Mouse (Mus musculus): ENCODE measurements around the gene Hoxb2.

DNA sequence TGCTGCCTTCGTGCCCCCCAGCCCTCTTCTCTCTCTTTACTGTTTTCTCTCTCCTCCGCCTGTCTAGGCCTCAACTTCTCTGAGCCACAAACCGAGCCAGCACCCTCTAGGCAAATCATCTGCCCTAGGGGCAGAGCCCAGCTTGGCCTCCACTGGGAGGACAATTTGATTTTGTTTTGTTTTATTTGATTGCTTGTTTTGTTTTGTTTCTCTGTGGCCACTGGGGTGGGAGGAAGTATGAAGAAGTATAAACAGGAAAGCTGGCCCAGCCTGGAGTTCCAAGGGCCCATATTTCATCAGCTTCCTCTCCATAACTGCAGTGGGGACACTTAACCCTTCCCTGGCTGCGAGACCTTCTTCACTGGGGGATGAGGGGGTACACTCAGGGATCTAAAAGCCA, 41.0 kb upstream of the Hoxb2 start:
- TF ChIP-seq POLR2A (IDR thresholded peaks at IDR 0.05; ENCODE audit: borderline replicate concordance, insufficient read depth, low read length) (no peak), CTCF (IDR thresholded peaks at IDR 0.05; ENCODE audit: borderline replicate concordance, insufficient read depth, low read depth, low read length) (no peak)

Measured in cerebellum, adult 2 months (tissue).